Mouse (Mus musculus) E14TG2a.4 (cell line): Measurements from ENCODE around the gene Emc6.

Experiments
- H3K27me3 ChIP-seq: 2 replicates; pipeline ENCODE4 v1.6.1; 2014; ENCODE audit warnings: low read length, control low read depth; ENCODE audit not compliant: insufficient read depth
- H3K36me3 ChIP-seq: 2 replicates; pipeline ENCODE4 v1.6.1; 2014; ENCODE audit warnings: low read length, control low read depth; ENCODE audit not compliant: insufficient read depth
- H3K4me1 ChIP-seq: replicated peaks from 2 replicates; pipeline ENCODE4 v1.6.1; 2014; ENCODE audit warnings: low read depth, low read length, control low read depth
- H3K4me3 ChIP-seq: replicated peaks from 2 replicates; pipeline ENCODE4 v1.5.1; 2014; ENCODE audit warnings: mild to moderate bottlenecking, low read length
- H3K9me3 ChIP-seq: 2 replicates; pipeline ENCODE4 v1.6.1; 2014; ENCODE audit warnings: low read length, control low read depth
- CTCF ChIP-seq: conservative IDR thresholded peaks from 2 replicates; pipeline ENCODE4 v1.5.1; 2014; ENCODE audit warnings: low read length
- NANOG ChIP-seq: IDR thresholded peaks from 2 replicates; pipeline ENCODE4 v1.6.1; 2014; ENCODE audit warnings: borderline replicate concordance, low read length, mixed read lengths
- POU5F1 ChIP-seq: IDR thresholded peaks from 2 replicates; pipeline ENCODE4 v1.6.1; 2014; ENCODE audit warnings: low read length, borderline replicate concordance

The Emc6 gene

GRCm38 (mm10) chr11:73148209-73148608, 28.6 kb downstream of the Emc6 start:
- no peaks in the 10 kb centered on the region for H3K36me3 ChIP-seq
- TF ChIP-seq NANOG (no peak), POU5F1 (no peak), CTCF (no peak)
- no peak overlapping the region for H3K4me3 ChIP-seq
- H3K4me1 ChIP-seq, result peaks cover 59% of the 10 kb centered on the region
- H3K9me3 ChIP-seq, result no peaks in the 10 kb centered on the region
- H3K27me3 ChIP-seq, result no peaks in the 10 kb centered on the region

- Histone ChIP-seq H3K36me3 (no peaks in the 10 kb centered on the region), H3K9me3 (no peaks in the 10 kb centered on the region), H3K4me3 (no peak overlapping the region), H3K4me1 (peaks cover 68% of the 10 kb centered on the region), H3K27me3 (no peaks in the 10 kb centered on the region)
- TF ChIP-seq NANOG (peak; percentile 36; the same call in 1 of the 2 replicates), POU5F1 (no peak), CTCF (no peak)
Measured at GRCm38 (mm10) chr11:73146975-73147365, 29.9 kb downstream of the Emc6 start.

GRCm38 (mm10) chr11:73146026-73146974, 30.5 kb downstream of the Emc6 start:
- Histone ChIP-seq H3K36me3 (no peaks in the 10 kb centered on the region), H3K4me3 (peak overlapping the region; percentile 52), H3K9me3 (no peaks in the 10 kb centered on the region), H3K27me3 (no peaks in the 10 kb centered on the region), H3K4me1 (peaks cover 68% of the 10 kb centered on the region)
- TF ChIP-seq CTCF (no peak), POU5F1 (peak; percentile 27; the same call in 1 of the 2 replicates), NANOG (no peak)

GRCm38 (mm10) chr11:73144261-73144681, 32.6 kb downstream of the Emc6 start:
- no peaks in the 10 kb centered on the region for H3K9me3 ChIP-seq
- peaks cover 76% of the 10 kb centered on the region for H3K4me1 ChIP-seq
- H3K4me3 ChIP-seq, result peak overlapping the region; percentile 45; the same call in 1 of the 2 replicates
- no peaks in the 10 kb centered on the region for H3K36me3 ChIP-seq
- TF ChIP-seq NANOG, result no peak
- no peak for TF ChIP-seq POU5F1
- no peak for TF ChIP-seq CTCF
- no peaks in the 10 kb centered on the region for H3K27me3 ChIP-seq

- Histone ChIP-seq H3K4me1 (peaks cover 73% of the 10 kb centered on the region), H3K9me3 (no peaks in the 10 kb centered on the region), H3K27me3 (no peaks in the 10 kb centered on the region), H3K36me3 (peaks cover 44% of the 10 kb centered on the region), H3K4me3 (peak within 1 kb of the TSS; percentile 99)
- TF ChIP-seq CTCF (peak; percentile 24), POU5F1 (no peak), NANOG (no peak)
Measured at GRCm38 (mm10) chr11:73137591-73138501, 39.0 kb downstream of the Emc6 start, which contains the start of gene Haspin. Gene Haspin, minus strand, starts transcription at chr11:73138294.

- H3K9me3 ChIP-seq, result no peaks in the 10 kb centered on the region
- H3K4me3 ChIP-seq, result peak overlapping the region; percentile 99
- H3K36me3 ChIP-seq, result peaks cover 51% of the 10 kb centered on the region
- peaks cover 77% of the 10 kb centered on the region for H3K4me1 ChIP-seq
- TF ChIP-seq POU5F1, result no peak
- no peak for TF ChIP-seq CTCF
- TF ChIP-seq NANOG, result no peak
- no peaks in the 10 kb centered on the region for H3K27me3 ChIP-seq
Measured at GRCm38 (mm10) chr11:73137116-73137515, 39.7 kb downstream of the Emc6 start.

GRCm38 (mm10) chr11:73136587-73136986, 40.2 kb downstream of the Emc6 start:
- peak overlapping the region; percentile 99 for H3K4me3 ChIP-seq
- H3K9me3 ChIP-seq, result no peaks in the 10 kb centered on the region
- peaks cover 54% of the 10 kb centered on the region for H3K36me3 ChIP-seq
- TF ChIP-seq CTCF, result no peak
- TF ChIP-seq POU5F1, result no peak
- TF ChIP-seq NANOG, result no peak
- peaks cover 76% of the 10 kb centered on the region for H3K4me1 ChIP-seq
- no peaks in the 10 kb centered on the region for H3K27me3 ChIP-seq

GRCm38 (mm10) chr11:73134222-73134621, 42.6 kb downstream of the Emc6 start:
- H3K9me3 ChIP-seq, result no peaks in the 10 kb centered on the region
- 0 out of 2 replicates have a peak overlapping the region, but pooled peaks have one; percentile 20 for H3K4me3 ChIP-seq
- H3K4me1 ChIP-seq, result peaks cover 77% of the 10 kb centered on the region
- H3K36me3 ChIP-seq, result peaks cover 76% of the 10 kb centered on the region
- H3K27me3 ChIP-seq, result no peaks in the 10 kb centered on the region
- TF ChIP-seq CTCF, result no peak
